ENCODE assay signal across 14 mouse cellular contexts in the genomic region with DNA sequence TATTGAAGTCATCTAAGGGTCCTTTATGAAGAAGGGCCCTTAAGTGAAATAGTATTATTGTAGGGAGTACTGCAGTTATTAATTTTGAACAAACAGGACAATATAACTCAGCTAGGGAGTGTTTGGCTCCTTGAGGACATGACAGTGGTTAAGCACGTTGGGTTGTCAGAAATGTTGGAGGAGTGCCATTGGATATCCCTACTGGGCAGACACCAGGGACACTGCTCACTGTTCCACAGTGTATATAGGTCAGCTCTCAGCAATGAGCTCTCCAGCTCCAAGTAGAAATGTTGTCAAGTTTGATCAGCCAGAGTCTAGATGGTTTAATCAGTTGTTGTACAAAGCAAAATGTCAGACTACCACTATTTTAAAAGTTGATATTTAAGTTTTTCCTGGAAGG. TPM values are rescaled to one million over a fixed set of nuclear protein-coding genes. Genes with fewer than 3 reads are reported as not detected.
A peak's percentile ranks its signal among the peaks of the same experiment; 100 is the strongest.
DNase-seq lines count a peak whose midpoint lies in the region; ATAC-seq and TF ChIP-seq lines count a peak whose summit lies in the region.
"Had no signal": no experiment of that assay in that cellular context is flagged by ENCODE, and none has a peak within 500 bp of the region (broad histone marks: within the 10 kb centered on the region; RNA-seq: fewer than 3 reads in every experiment).

No protein-coding gene starts in this region.

- peak; percentile 51 to 69 for DNase-seq in heart, adult 18-20 months
- no peak for DNase-seq in heart, postnatal 25 days (ENCODE audit: low spot score)
- peak; percentile 42 for DNase-seq in adrenal gland, postnatal 10 days
- DNase-seq in cerebellum, adult 2 months = peak; percentile 37 to 83
- DNase-seq in heart, postnatal 14 days = peak; percentile 10 to 12
- DNase-seq in kidney, adult 9 months = no peak
- DNase-seq: embryo, embryonic 11 days; kidney, postnatal 25 days; layer of hippocampus, postnatal 36 days; lung, adult 2 months; thymus, postnatal 14 days had no signal

- 0% methylated on average over 1 of the region's 1 CpGs for WGBS in cerebellum, adult 2 months
- WGBS in neural tube, embryonic 15.5 days = 36% methylated on average over 1 of the region's 1 CpGs

- intact Hi-C loops in heart, postnatal 25 days (cut with DNase I) = no loop called here
- intact Hi-C loops in heart, postnatal 14 days (cut with DNase I) = no loop called here

- H3K27ac ChIP-seq in cerebellum, adult 2 months (ENCODE audit: insufficient read depth, low read length) = no peak overlapping the region
- no peak overlapping the region for H3K27ac ChIP-seq in neural tube, embryonic 15.5 days (replicated peaks)
- H3K27ac ChIP-seq: heart, embryonic 15.5 days had no signal

- no peaks in the 10 kb centered on the region for H3K27me3 ChIP-seq in cerebellum, adult 2 months (ENCODE audit: control insufficient read depth, insufficient read depth, low read length)
- no peaks in the 10 kb centered on the region for H3K27me3 ChIP-seq in neural tube, embryonic 15.5 days (replicated peaks)
- H3K27me3 ChIP-seq: heart, embryonic 15.5 days; megakaryocyte, embryonic 14.5 days had no signal

- TF ChIP-seq CTCF in cerebellum, adult 2 months (IDR thresholded peaks at IDR 0.05; ENCODE audit: borderline replicate concordance, insufficient read depth, low read depth, low read length) = no peak

- H3K9ac ChIP-seq in neural tube, embryonic 15.5 days (replicated peaks) = no peak overlapping the region
- H3K9ac ChIP-seq: heart, embryonic 15.5 days had no signal

- no peak for TF ChIP-seq POLR2A in cerebellum, adult 2 months (IDR thresholded peaks at IDR 0.05; ENCODE audit: borderline replicate concordance, insufficient read depth, low read length)

- no peak overlapping the region for H3K4me3 ChIP-seq in cerebellum, adult 2 months (replicated peaks; ENCODE audit: insufficient read depth, low read depth, low read length)
- H3K4me3 ChIP-seq in neural tube, embryonic 15.5 days (replicated peaks) = no peak overlapping the region
- H3K4me3 ChIP-seq: heart, embryonic 15.5 days; megakaryocyte, embryonic 14.5 days had no signal

- no peak for ATAC-seq in neural tube, embryonic 15.5 days (ENCODE audit: low FRiP score)

- no peaks in the 10 kb centered on the region for H3K36me3 ChIP-seq in neural tube, embryonic 15.5 days
- H3K36me3 ChIP-seq: heart, embryonic 15.5 days had no signal

- H3K4me2 ChIP-seq in neural tube, embryonic 15.5 days = no peak overlapping the region
- H3K4me2 ChIP-seq: heart, embryonic 15.5 days had no signal

- H3K9me3 ChIP-seq in neural tube, embryonic 15.5 days (replicated peaks) = no peaks in the 10 kb centered on the region
- H3K9me3 ChIP-seq: heart, embryonic 15.5 days; megakaryocyte, embryonic 14.5 days had no signal

- no peaks in the 10 kb centered on the region; the same call in 1 of the 2 replicates for H3K4me1 ChIP-seq in cerebellum, adult 2 months (ENCODE audit: control insufficient read depth, insufficient read depth, low read length)
- peaks cover 4% of the 10 kb centered on the region; the same call in 1 of the 2 replicates for H3K4me1 ChIP-seq in neural tube, embryonic 15.5 days
- H3K4me1 ChIP-seq: heart, embryonic 15.5 days; megakaryocyte, embryonic 14.5 days had no signal

RNA-seq across cellular contexts. Expression of a gene that starts 24.4 kb away (rescaled TPM):
- total RNA-seq in heart, adult 18-20 months (2021) = 100 to 1,000 TPM; 125 to 138 TPM
- total RNA-seq in heart, postnatal 25 days (2021) = 100 to 1,000 TPM; 120 to 122 TPM
- 100 to 1,000 TPM; 107 to 135 TPM for total RNA-seq in adrenal gland, postnatal 10 days (2021)
- polyA plus RNA-seq in cerebellum, adult 2 months (2012; rRNA removed) = 56.7 and 57.9 TPM in 2 replicates
- total RNA-seq in heart, postnatal 14 days (2021) = 100 to 1,000 TPM; 104 to 121 TPM
- polyA plus RNA-seq in neural tube, embryonic 15.5 days (2015; fragmentation: Nextera tagmentation; extraction: Ambion mirVana) = 149 and 162 TPM in 2 replicates

Comparison
In these comparisons a context has a peak if more than half of its experiments do, and no peak if none do; other contexts are left out.
1. DNase-seq: peak in heart, adult 18-20 months (2 of 2), adrenal gland, postnatal 10 days (single experiment), cerebellum, adult 2 months (2 of 2) and heart, postnatal 14 days (2 of 2); none in heart, postnatal 25 days (single experiment) and kidney, adult 9 months (single experiment).